Mouse (Mus musculus) myocyte (in vitro differentiated cells): ENCODE data around the gene Scfd2. TPM values are rescaled to one million over a fixed set of nuclear protein-coding genes. Genes with fewer than 3 reads are reported as not detected.

ENCODE experiments used
- H3K27me3 ChIP-seq: one replicate; pipeline ENCODE4 v1.6.1; 2011; ENCODE audit not compliant: control insufficient read depth, insufficient read depth, insufficient read length
- H3K36me3 ChIP-seq: one replicate; pipeline ENCODE4 v1.6.1; 2011; ENCODE audit not compliant: control insufficient read depth, insufficient read depth
- H3K4me2 ChIP-seq: one replicate; pipeline ENCODE4 v1.6.1; 2011; ENCODE audit warnings: low read depth, control low read depth
- H3K4me3 ChIP-seq: one replicate; pipeline ENCODE4 v1.5.1; 2011; ENCODE audit warnings: mild to moderate bottlenecking, control low read depth, moderate library complexity
- H3K79me2 ChIP-seq: one replicate; pipeline ENCODE4 v1.6.1; 2011; ENCODE audit not compliant: control insufficient read depth, insufficient read depth
- H3ac ChIP-seq: one replicate; pipeline ENCODE4 v1.6.1; 2011; ENCODE audit not compliant: control insufficient read depth, insufficient read length
- CEBPB ChIP-seq: IDR thresholded peaks from 2 replicates; pipeline ENCODE4 v1.6.1; 2011; ENCODE audit warnings: mild to moderate bottlenecking, moderate library complexity; ENCODE audit not compliant: poor library complexity, insufficient read depth, severe bottlenecking
- E2F4 ChIP-seq: IDR thresholded peaks from one replicate; pipeline ENCODE4 v1.6.1; 2011; ENCODE audit warnings: mild to moderate bottlenecking, control low read depth, moderate library complexity; ENCODE audit not compliant: insufficient read depth
- MAX ChIP-seq: IDR thresholded peaks from one replicate; pipeline ENCODE4 v1.6.1; 2011; ENCODE audit warnings: low read depth, mild to moderate bottlenecking, control low read depth
- MYOD1 ChIP-seq, 3 experiments: IDR thresholded peaks; one replicate each; pipeline ENCODE4 v1.6.1; 2011; ENCODE audit warnings: control low read depth in 2 of 3, low read depth in 2 of 3, mild to moderate bottlenecking in 2 of 3, moderate library complexity in 1 of 3; ENCODE audit not compliant: insufficient read length in 2 of 3, control insufficient read depth in 1 of 3
- MYOG ChIP-seq, 3 experiments: IDR thresholded peaks; one replicate each; pipeline ENCODE4 v1.6.1; 2011; ENCODE audit warnings: control low read depth in 2 of 3, low read depth in 2 of 3, mild to moderate bottlenecking in 2 of 3; ENCODE audit not compliant: insufficient read length in 2 of 3, control insufficient read depth in 1 of 3, insufficient read depth in 1 of 3
- POLR2A ChIP-seq: IDR thresholded peaks from one replicate; pipeline ENCODE4 v1.6.1; 2011; ENCODE audit warnings: low read depth, mild to moderate bottlenecking, control low read depth, moderate library complexity; ENCODE audit not compliant: insufficient read length
- POLR2AphosphoS2 ChIP-seq: IDR thresholded peaks from one replicate; pipeline ENCODE4 v1.6.1; 2011; ENCODE audit warnings: low read depth, control low read depth; ENCODE audit not compliant: insufficient read length
- REST ChIP-seq: IDR thresholded peaks from one replicate; pipeline ENCODE4 v1.6.1; 2011; ENCODE audit warnings: mild to moderate bottlenecking, control low read depth, moderate library complexity; ENCODE audit not compliant: insufficient read depth, insufficient read length
- SRF ChIP-seq: IDR thresholded peaks from one replicate; pipeline ENCODE4 v1.6.1; 2011; ENCODE audit warnings: low read depth; ENCODE audit not compliant: control insufficient read depth, insufficient read length
- TCF12 ChIP-seq: IDR thresholded peaks from one replicate; pipeline ENCODE4 v1.6.1; 2011; ENCODE audit warnings: mild to moderate bottlenecking, control low read depth; ENCODE audit not compliant: poor library complexity, insufficient read depth, severe bottlenecking
- TCF3 ChIP-seq: IDR thresholded peaks from one replicate; pipeline ENCODE4 v1.6.1; 2011; ENCODE audit warnings: low read depth, control low read depth; ENCODE audit not compliant: insufficient read length
- USF1 ChIP-seq: IDR thresholded peaks from one replicate; pipeline ENCODE4 v1.6.1; 2011; ENCODE audit warnings: low read depth, mild to moderate bottlenecking, control low read depth, moderate library complexity
- polyA plus RNA-seq: library from polyadenylated mRNA; unstranded; fragments of >200 nt; fragmentation: generic; extraction: Trizol; gene quantifications from one replicate; pipeline ENCODE4 v1.2.1, GENCODE M21; 2012; ENCODE audit warnings: missing spikeins

The Scfd2 gene
- polyA plus RNA-seq, 1 experiment = 7.8 TPM

DNA sequence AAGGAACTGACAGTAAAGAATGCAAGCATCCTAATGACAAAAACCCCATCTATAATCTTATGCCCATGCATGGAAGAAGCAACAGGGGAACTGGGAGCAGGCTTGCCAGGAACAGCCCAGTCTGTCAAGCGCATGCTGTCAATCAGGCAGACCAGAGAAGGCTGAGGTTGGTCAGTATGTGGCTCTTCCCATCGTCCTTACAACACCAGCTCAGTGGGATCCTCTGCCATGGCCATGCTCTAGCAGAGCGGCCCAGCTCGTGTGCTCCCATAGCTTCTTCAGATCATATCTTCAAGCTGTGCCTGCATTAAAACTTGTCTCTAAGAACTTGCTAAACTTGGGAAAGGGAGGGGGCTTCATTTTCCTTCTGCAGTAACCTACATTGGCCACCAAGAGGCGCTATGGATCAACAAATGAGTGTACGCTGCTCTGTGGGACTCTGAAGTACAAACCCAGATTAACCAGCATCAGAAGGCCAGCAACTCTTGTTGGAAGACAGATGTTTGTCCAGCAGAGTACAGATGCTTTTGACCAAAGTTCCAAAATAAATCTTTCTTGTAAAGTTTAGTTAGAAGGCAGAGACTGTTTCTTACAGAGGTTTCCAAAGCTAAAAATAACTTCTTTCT lies 220.2 kb downstream of the Scfd2 start:
- TF ChIP-seq REST (no peak), MAX (no peak), USF1 (no peak), MYOG (IDR thresholded peaks at IDR 0.05; ENCODE audit: control insufficient read depth in 1 of 3, insufficient read depth in 1 of 3, insufficient read length in 2 of 3, low read depth in 2 of 3) (no peak), SRF (no peak), E2F4 (no peak), MYOD1 (IDR thresholded peaks at IDR 0.05; ENCODE audit: control insufficient read depth in 1 of 3, insufficient read length in 2 of 3, low read depth in 2 of 3) (no peak), POLR2AphosphoS2 (no peak), TCF3 (no peak), POLR2A (no peak), TCF12 (no peak), CEBPB (no peak)
- Histone ChIP-seq H3ac (no peak overlapping the region), H3K4me2 (no peak overlapping the region), H3K36me3 (no peaks in the 10 kb centered on the region), H3K4me3 (no peak overlapping the region), H3K27me3 (no peaks in the 10 kb centered on the region), H3K79me2 (no peaks in the 10 kb centered on the region)

GRCm38 (mm10) chr5:74310101-74310500 lies 221.5 kb downstream of the Scfd2 start:
- TF ChIP-seq MYOG (IDR thresholded peaks at IDR 0.05; ENCODE audit: control insufficient read depth in 1 of 3, insufficient read depth in 1 of 3, insufficient read length in 2 of 3, low read depth in 2 of 3) (no peak), USF1 (no peak), POLR2AphosphoS2 (no peak), TCF12 (no peak), REST (no peak), MAX (no peak), CEBPB (no peak), POLR2A (no peak), MYOD1 (IDR thresholded peaks at IDR 0.05; ENCODE audit: control insufficient read depth in 1 of 3, insufficient read length in 2 of 3, low read depth in 2 of 3) (no peak), SRF (no peak), E2F4 (no peak), TCF3 (no peak)
- Histone ChIP-seq H3K27me3 (no peaks in the 10 kb centered on the region), H3K4me3 (no peak overlapping the region), H3K4me2 (no peak overlapping the region), H3ac (no peak overlapping the region), H3K79me2 (no peaks in the 10 kb centered on the region), H3K36me3 (no peaks in the 10 kb centered on the region)

- H3K4me2 ChIP-seq = no peak overlapping the region
- H3ac ChIP-seq = no peak overlapping the region
- H3K79me2 ChIP-seq = no peaks in the 10 kb centered on the region
Measured at GRCm38 (mm10) chr5:74307242-74307641, 224.3 kb downstream of the Scfd2 start.

GRCm38 (mm10) chr5:74305533-74306189 lies 225.9 kb downstream of the Scfd2 start:
- H3K79me2 ChIP-seq = no peaks in the 10 kb centered on the region
- no peak overlapping the region for H3K4me2 ChIP-seq
- no peaks in the 10 kb centered on the region for H3K36me3 ChIP-seq
- no peak overlapping the region for H3K4me3 ChIP-seq
- TF ChIP-seq MYOD1 (IDR thresholded peaks at IDR 0.05; ENCODE audit: control insufficient read depth in 1 of 3, insufficient read length in 2 of 3, low read depth in 2 of 3) = no peak
- TF ChIP-seq POLR2A = no peak
- H3K27me3 ChIP-seq = no peaks in the 10 kb centered on the region
- no peak overlapping the region for H3ac ChIP-seq

More at GRCm38 (mm10) chr5:74307242-74307641, 224.3 kb downstream of the Scfd2 start:
- Histone ChIP-seq H3K4me3 (no peak overlapping the region), H3K36me3 (no peaks in the 10 kb centered on the region), H3K27me3 (no peaks in the 10 kb centered on the region)
- TF ChIP-seq E2F4 (no peak), MAX (no peak), POLR2A (no peak), SRF (no peak), POLR2AphosphoS2 (no peak), USF1 (no peak), MYOG (IDR thresholded peaks at IDR 0.05; ENCODE audit: control insufficient read depth in 1 of 3, insufficient read depth in 1 of 3, insufficient read length in 2 of 3, low read depth in 2 of 3) (no peak), MYOD1 (IDR thresholded peaks at IDR 0.05; ENCODE audit: control insufficient read depth in 1 of 3, insufficient read length in 2 of 3, low read depth in 2 of 3) (no peak), TCF12 (no peak), CEBPB (no peak), REST (no peak), TCF3 (no peak)

DNA sequence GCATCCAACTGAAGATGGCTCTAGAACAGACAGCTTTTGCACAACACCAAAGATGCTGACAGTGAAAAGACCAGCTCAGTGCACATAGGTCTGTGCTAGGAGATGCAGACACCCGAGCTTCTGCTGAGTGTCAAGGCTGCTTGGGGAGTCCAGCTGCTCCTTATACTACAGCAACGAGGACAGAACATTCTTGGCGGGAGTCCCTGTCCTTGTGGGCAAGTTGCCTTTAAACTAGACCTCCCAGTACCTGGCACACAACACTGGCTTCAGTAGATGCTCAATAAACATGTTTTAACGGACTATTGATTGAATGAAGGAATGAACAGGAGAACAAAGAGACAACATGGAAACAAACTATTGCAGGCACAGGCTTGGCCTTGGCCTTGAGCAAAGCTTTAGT lies 226.8 kb downstream of the Scfd2 start:
- no peak overlapping the region for H3ac ChIP-seq
- H3K27me3 ChIP-seq = no peaks in the 10 kb centered on the region
- no peak for TF ChIP-seq SRF
- TF ChIP-seq MYOG (IDR thresholded peaks at IDR 0.05; ENCODE audit: control insufficient read depth in 1 of 3, insufficient read depth in 1 of 3, insufficient read length in 2 of 3, low read depth in 2 of 3) = no peak
- TF ChIP-seq E2F4 = no peak
- no peak for TF ChIP-seq REST
- no peak for TF ChIP-seq USF1
- TF ChIP-seq TCF3 = no peak
- no peaks in the 10 kb centered on the region for H3K79me2 ChIP-seq
- no peak overlapping the region for H3K4me2 ChIP-seq
- H3K36me3 ChIP-seq = no peaks in the 10 kb centered on the region
- H3K4me3 ChIP-seq = no peak overlapping the region
